Mouse (Mus musculus): ENCODE results near the gene Gm12666. TPM values are rescaled to one million over a fixed set of nuclear protein-coding genes. Genes with fewer than 3 reads are reported as not detected.
"Not testable (repeated sequence)": the region's sequence is repeated elsewhere in the genome, so short reads cannot be mapped to it uniquely, and the experiment has no call there.

Gene Gm12666
- polyA plus RNA-seq (2012), result 14.7 and 23.9 TPM in 2 replicates

GRCm38 (mm10) chr4:92191649-92192048, at the start of gene Gm12666:
TSS of gene Gm12666 (minus strand) at chr4:92191749.
- not testable (repeated sequence) for TF ChIP-seq GATA1 (IDR thresholded peaks at IDR 0.05; ENCODE audit: low read length)

GRCm38 (mm10) chr4:92226326-92226725, 34.8 kb upstream of the Gm12666 start:
- no peak for TF ChIP-seq GATA1 (IDR thresholded peaks at IDR 0.05; ENCODE audit: low read length)

- no peak for TF ChIP-seq GATA1 (IDR thresholded peaks at IDR 0.05; ENCODE audit: low read length)
These were observed 24.7 kb upstream of the Gm12666 start for GRCm38 (mm10) chr4:92216286-92216685.

- no peak for TF ChIP-seq GATA1 (IDR thresholded peaks at IDR 0.05; ENCODE audit: low read length)
These were observed 38.9 kb downstream of the Gm12666 start for GRCm38 (mm10) chr4:92152646-92153045.

GRCm38 (mm10) chr4:92147134-92147533, 44.4 kb downstream of the Gm12666 start, which contains the start of gene Izumo3:
TSS of gene Izumo3 (minus strand) at chr4:92147234.
- no peak for TF ChIP-seq GATA1 (IDR thresholded peaks at IDR 0.05; ENCODE audit: low read length)

Other genes starting within 250 kb of the Gm12666 start
- gene Izumo3, start 44.5 kb downstream of the Gm12666 start, polyA plus RNA-seq (2012), result not detected in 2 replicates